Mouse (Mus musculus) ES-E14 (cell line): Measurements from ENCODE around the gene Esyt1.

ENCODE experiments used
- MAFK ChIP-seq: IDR thresholded peaks from 2 replicates; pipeline ENCODE4 v1.6.1; 2014; ENCODE audit warnings: mild to moderate bottlenecking, low read depth, low read length, inconsistent platforms; ENCODE audit not compliant: insufficient read depth
- ZC3H11A ChIP-seq: IDR thresholded peaks from 2 replicates; pipeline ENCODE4 v1.6.1; 2012; ENCODE audit warnings: low read depth, mild to moderate bottlenecking, inconsistent platforms, low read length, borderline replicate concordance

DNA sequence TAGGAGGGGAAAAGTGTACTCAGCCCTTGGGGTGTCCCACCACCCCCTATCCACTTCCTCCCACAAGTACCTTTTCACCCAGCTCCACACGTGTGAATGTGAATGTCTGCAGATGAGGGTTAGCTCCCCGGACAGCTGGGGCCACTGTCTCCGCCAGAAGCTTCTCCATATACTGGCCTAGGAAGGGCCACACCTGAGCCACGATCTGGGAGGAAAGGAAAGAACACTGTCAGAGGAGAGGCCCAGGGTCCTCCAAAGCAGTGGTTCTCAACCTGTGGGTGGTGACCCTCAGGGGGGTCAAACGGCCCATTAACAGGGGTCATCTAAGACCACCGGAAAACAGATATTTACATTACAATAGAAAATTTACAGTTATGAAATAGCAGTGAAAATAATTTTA lies 3.3 kb downstream of the Esyt1 start:
- TF ChIP-seq ZC3H11A = no peak
- TF ChIP-seq MAFK = no peak
